Mouse (Mus musculus) heart, postnatal 0 days (tissue): ENCODE data around the gene Jam2.

Experiments
- CTCF ChIP-seq: IDR thresholded peaks from 2 replicates; pipeline ENCODE4 v1.5.1; 2016; ENCODE audit warnings: antibody characterized with exemption, control low read depth, low read depth
- EP300 ChIP-seq: IDR thresholded peaks from 2 replicates; pipeline ENCODE4 v1.6.1; 2016; ENCODE audit warnings: antibody characterized with exemption, low read depth

DNA sequence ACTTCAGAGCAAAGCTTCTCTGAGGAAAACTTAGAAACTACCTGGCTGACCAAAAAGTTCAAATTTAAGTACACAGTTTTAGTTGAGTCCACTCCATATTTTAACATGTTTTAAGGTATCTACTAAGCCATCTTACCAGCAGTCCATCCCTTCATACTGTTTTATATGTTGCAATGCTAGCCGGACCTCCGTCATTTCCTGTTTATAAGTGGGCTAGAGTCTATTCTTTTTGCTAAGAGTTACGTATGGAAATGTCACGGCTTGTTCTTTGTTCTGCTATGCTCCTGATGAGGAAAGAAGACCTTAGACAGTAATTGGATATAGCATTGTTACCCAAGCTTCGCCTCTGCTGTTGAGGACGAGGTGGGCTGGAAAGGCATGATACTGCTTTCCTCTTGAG is 79.6 kb downstream of the Jam2 start:
- TF ChIP-seq CTCF (no peak), EP300 (no peak)
